Mouse (Mus musculus): ENCODE data around the gene Cadps. TPM values are rescaled to one million over a fixed set of nuclear protein-coding genes. Genes with fewer than 3 reads are reported as not detected.

The Cadps gene
- polyA plus RNA-seq, 1 experiment from 2014 or later = 0.21 TPM

DNA sequence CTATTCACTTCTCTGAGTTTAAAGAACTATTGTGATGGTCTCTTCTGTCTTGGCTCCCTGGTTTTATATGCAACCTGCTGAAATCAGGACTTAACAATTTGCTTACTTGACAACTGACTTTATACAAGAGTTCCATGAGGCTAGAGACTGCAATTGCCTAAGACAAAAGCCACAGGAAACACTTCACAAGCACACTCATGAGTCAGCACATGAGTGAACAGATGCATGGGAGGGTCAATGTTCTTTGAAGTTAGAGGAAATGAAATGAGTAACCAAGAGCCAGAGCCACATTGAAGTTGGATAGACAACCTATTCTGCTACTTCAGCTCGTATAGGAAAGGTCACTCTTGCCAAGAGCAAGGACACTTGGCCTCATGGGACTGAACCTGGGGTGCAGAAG, 71.1 kb downstream of the Cadps start:
- Histone ChIP-seq H3K36me3 (ENCODE audit: insufficient read depth) (no peaks in the 10 kb centered on the region), H3K4me2 (no peak overlapping the region), H3K9me3 (ENCODE audit: low read depth, low read length) (no peaks in the 10 kb centered on the region), H3K27me3 (ENCODE audit: insufficient read depth, low read length) (no peaks in the 10 kb centered on the region), H3K27ac (ENCODE audit: low read depth) (no peak overlapping the region), H3K4me3 (ENCODE audit: low read depth, low read length) (no peak overlapping the region), H3K4me1 (ENCODE audit: insufficient read depth) (no peaks in the 10 kb centered on the region), H3K9ac (no peak overlapping the region)
- WGBS = 50% methylated on average over 1 of the region's 1 CpGs
- DNase-seq (no peak), ATAC-seq (ENCODE audit: insufficient read depth) (no peak)
- no peak for TF ChIP-seq CTCF (IDR thresholded peaks at IDR 0.05; ENCODE audit: low read depth)

DNA sequence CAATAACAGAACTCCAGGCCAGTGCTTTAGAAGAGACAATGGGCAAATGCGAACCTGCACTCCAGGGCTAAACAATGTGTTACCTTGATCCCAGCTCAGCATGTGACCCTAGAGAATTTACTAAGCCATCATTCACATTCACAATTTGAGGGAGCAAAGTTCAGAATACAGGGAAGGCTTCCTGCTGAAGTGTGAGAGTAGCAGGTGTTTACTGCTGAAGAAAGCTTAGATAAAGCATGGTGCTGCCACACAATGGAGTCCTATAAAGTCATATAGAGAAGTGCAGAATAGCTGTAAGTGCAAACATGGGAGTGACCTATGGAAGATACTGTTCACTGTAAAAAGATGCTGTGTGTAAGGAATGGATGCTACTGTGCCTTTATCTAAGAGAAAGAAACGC, 91.9 kb downstream of the Cadps start:
- Histone ChIP-seq H3K9me3 (ENCODE audit: low read depth, low read length) (no peaks in the 10 kb centered on the region), H3K27ac (ENCODE audit: low read depth) (no peak overlapping the region), H3K4me3 (ENCODE audit: low read depth, low read length) (no peak overlapping the region), H3K4me1 (ENCODE audit: insufficient read depth) (no peaks in the 10 kb centered on the region), H3K4me2 (no peak overlapping the region), H3K27me3 (ENCODE audit: insufficient read depth, low read length) (no peaks in the 10 kb centered on the region), H3K36me3 (ENCODE audit: insufficient read depth) (no peaks in the 10 kb centered on the region), H3K9ac (no peak overlapping the region)
- 69% methylated on average over 2 of the region's 2 CpGs for WGBS
- DNase-seq (no peak), ATAC-seq (ENCODE audit: insufficient read depth) (no peak)
- TF ChIP-seq CTCF (IDR thresholded peaks at IDR 0.05; ENCODE audit: low read depth) = no peak

DNA sequence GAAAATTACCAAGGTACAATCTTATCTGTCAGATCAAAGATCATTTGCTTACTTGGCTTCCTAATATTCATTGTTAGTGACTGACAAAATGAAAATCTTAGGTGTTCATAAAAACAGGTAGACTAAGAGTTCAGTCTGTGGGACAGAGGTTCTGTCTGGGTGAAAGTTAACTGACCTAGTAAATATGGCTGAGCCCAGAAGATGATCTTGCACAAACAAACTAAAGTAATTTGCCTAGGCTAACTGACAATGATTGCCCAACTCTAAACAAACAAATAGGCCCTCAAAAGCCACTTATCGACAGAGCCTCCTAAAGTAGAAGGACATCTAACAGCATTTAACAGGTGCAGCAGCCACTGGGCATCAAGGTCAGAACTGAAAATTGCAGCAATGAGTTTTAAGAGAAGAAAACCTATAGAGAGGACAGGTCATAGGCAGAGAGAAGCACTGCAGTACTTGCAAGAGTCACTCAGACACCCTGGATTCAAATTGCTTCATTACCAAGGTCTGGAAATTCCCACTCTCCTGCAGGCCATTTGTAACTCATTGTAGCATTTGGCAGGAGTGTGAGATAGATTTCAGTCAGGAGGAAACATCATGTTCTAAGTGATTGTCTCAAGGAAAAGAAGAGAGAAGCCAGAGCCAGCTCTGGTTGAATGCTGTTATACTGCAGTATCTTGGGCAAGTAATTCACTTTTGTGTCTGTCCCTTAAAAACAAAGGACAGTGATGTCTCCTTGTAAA, 100.3 kb downstream of the Cadps start:
- Histone ChIP-seq H3K27me3 (ENCODE audit: insufficient read depth, low read length) (no peaks in the 10 kb centered on the region), H3K9ac (no peak overlapping the region), H3K4me1 (ENCODE audit: insufficient read depth) (no peaks in the 10 kb centered on the region), H3K36me3 (ENCODE audit: insufficient read depth) (no peaks in the 10 kb centered on the region), H3K27ac (ENCODE audit: low read depth) (no peak overlapping the region), H3K4me2 (no peak overlapping the region), H3K9me3 (ENCODE audit: low read depth, low read length) (no peaks in the 10 kb centered on the region), H3K4me3 (ENCODE audit: low read depth, low read length) (no peak overlapping the region)
- TF ChIP-seq CTCF (IDR thresholded peaks at IDR 0.05; ENCODE audit: low read depth) = no peak
- 52% methylated on average over 1 of the region's 1 CpGs for WGBS
- no peak for DNase-seq
- ATAC-seq (ENCODE audit: insufficient read depth) = no peak

DNA sequence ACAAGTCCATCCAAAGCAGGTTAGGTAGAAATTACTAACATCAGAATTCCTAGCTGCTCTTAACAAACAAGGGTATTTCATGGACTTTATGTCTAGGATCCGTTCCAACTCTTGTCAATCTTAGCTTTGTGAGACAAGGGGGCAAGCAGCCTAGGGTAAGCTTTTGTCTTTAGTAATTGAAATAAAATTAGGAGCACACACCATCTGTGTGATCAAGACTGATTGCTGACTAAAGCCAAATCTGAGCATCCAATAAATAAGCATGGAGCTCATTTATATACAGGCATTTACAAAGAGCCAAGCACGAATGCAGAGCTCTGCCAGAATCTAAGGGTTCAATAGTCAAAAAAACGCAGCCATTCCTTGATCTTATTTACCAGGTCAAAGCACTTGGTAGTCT, 104.1 kb downstream of the Cadps start:
- TF ChIP-seq CTCF (IDR thresholded peaks at IDR 0.05; ENCODE audit: low read depth) = no peak
- H3K4me3 ChIP-seq (ENCODE audit: low read depth, low read length) = no peak overlapping the region
- H3K9me3 ChIP-seq (ENCODE audit: low read depth, low read length) = no peaks in the 10 kb centered on the region
- no peaks in the 10 kb centered on the region for H3K4me1 ChIP-seq (ENCODE audit: insufficient read depth)
- no peaks in the 10 kb centered on the region for H3K36me3 ChIP-seq (ENCODE audit: insufficient read depth)
- no peak overlapping the region for H3K27ac ChIP-seq (ENCODE audit: low read depth)
- no peak for ATAC-seq (ENCODE audit: insufficient read depth)
- no peak overlapping the region for H3K9ac ChIP-seq
- DNase-seq = no peak
- WGBS = 69% methylated on average over 3 of the region's 3 CpGs
- no peak overlapping the region for H3K4me2 ChIP-seq
- H3K27me3 ChIP-seq (ENCODE audit: insufficient read depth, low read length) = no peaks in the 10 kb centered on the region

DNA sequence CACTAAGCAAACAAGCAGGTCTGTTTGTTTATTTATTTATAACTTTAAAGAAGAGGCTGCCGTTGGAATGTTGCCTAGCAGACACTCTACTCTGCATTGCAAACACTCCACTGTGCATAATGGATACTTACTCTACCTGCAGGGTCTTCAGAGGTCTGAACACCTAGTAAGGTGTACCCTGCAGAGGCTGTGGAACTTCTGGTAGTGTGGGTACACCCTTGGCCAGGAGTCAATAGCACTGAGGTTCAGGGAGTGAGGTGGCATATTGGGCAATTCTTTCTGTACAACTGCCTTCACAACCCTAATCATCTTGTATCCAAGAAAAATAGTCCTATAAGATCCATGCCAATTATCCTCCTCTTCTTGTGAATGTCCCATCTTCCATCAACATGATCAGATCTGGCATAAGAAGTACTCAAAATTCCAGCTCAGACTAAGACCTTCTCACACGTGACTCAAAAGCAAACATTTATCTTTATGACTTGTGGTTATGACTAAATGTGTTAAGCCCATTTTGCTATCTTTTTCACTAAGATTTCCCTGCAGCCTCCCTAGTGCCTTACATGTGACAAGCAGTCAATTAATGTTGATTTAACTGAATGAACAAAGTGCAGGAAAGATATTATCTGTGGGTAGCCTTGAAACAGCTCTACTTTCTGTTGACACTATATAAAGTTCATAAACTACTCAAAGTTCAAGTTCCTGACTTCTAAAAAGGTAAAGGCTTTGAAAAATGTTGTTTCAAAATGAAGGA, 106.8 kb downstream of the Cadps start:
- WGBS = 24% methylated on average over 2 of the region's 2 CpGs
- no peaks in the 10 kb centered on the region for H3K4me1 ChIP-seq (ENCODE audit: insufficient read depth)
- no peaks in the 10 kb centered on the region for H3K9me3 ChIP-seq (ENCODE audit: low read depth, low read length)
- H3K4me2 ChIP-seq = no peak overlapping the region
- no peaks in the 10 kb centered on the region for H3K36me3 ChIP-seq (ENCODE audit: insufficient read depth)
- H3K9ac ChIP-seq = no peak overlapping the region
- no peak overlapping the region for H3K4me3 ChIP-seq (ENCODE audit: low read depth, low read length)
- no peak overlapping the region for H3K27ac ChIP-seq (ENCODE audit: low read depth)
- no peaks in the 10 kb centered on the region for H3K27me3 ChIP-seq (ENCODE audit: insufficient read depth, low read length)
- TF ChIP-seq CTCF (IDR thresholded peaks at IDR 0.05; ENCODE audit: low read depth) = no peak
- no peak for DNase-seq
- no peak for ATAC-seq (ENCODE audit: insufficient read depth)

DNA sequence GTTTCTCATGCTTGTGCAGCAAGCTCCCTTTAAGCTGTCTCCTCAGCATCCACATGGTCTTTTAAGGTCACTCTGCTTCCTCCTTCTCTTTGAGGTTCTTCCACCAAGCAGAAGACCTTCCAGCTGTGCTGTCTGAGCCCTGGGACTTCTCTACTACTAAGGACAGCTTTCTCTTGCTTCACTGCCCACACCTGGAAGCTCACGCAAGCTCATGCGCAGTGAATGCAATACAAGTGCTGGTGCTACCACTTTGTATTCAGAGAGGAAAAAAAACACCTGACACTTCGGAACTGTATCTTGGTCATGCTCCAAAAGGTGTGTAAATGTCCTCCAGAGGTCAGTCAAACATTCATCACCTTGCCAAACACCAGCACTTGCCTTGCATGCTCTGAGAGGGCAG, 115.5 kb downstream of the Cadps start:
- TF ChIP-seq CTCF (IDR thresholded peaks at IDR 0.05; ENCODE audit: low read depth) = no peak
- Histone ChIP-seq H3K4me2 (no peak overlapping the region), H3K4me1 (ENCODE audit: insufficient read depth) (no peaks in the 10 kb centered on the region), H3K36me3 (ENCODE audit: insufficient read depth) (no peaks in the 10 kb centered on the region), H3K9me3 (ENCODE audit: low read depth, low read length) (no peaks in the 10 kb centered on the region), H3K4me3 (ENCODE audit: low read depth, low read length) (no peak overlapping the region), H3K9ac (no peak overlapping the region), H3K27me3 (ENCODE audit: insufficient read depth, low read length) (no peaks in the 10 kb centered on the region), H3K27ac (ENCODE audit: low read depth) (no peak overlapping the region)
- DNase-seq = no peak
- WGBS = 74% methylated on average over 3 of the region's 3 CpGs
- no peak for ATAC-seq (ENCODE audit: insufficient read depth)

DNA sequence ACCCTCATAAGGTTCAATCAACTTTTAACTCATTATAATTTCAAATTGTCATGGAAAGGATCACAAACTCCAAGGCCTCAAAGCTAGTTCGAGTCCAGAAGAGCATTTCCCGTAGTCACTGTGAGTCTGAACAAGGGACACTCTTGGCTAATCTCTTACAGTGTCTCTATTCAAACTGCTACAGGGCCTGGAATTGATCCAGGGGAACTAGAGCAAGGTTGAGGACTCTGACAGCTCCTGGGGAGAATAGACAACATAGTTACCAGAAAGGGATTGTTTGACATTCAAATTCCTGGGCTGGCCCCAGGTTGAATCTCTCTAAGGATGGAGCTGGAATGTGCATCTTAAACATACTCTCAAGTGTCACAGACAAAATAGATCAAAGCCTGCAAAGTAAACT, 118.4 kb downstream of the Cadps start:
- H3K9ac ChIP-seq = no peak overlapping the region
- H3K9me3 ChIP-seq (ENCODE audit: low read depth, low read length) = no peaks in the 10 kb centered on the region
- ATAC-seq (ENCODE audit: insufficient read depth) (no peak), DNase-seq (no peak)
- WGBS = 69% methylated on average over 2 of the region's 2 CpGs
- H3K27ac ChIP-seq (ENCODE audit: low read depth) = no peak overlapping the region
- H3K4me1 ChIP-seq (ENCODE audit: insufficient read depth) = no peaks in the 10 kb centered on the region
- no peak for TF ChIP-seq CTCF (IDR thresholded peaks at IDR 0.05; ENCODE audit: low read depth)
- H3K36me3 ChIP-seq (ENCODE audit: insufficient read depth) = no peaks in the 10 kb centered on the region
- no peaks in the 10 kb centered on the region for H3K27me3 ChIP-seq (ENCODE audit: insufficient read depth, low read length)
- no peak overlapping the region for H3K4me3 ChIP-seq (ENCODE audit: low read depth, low read length)
- no peak overlapping the region for H3K4me2 ChIP-seq
